Mouse (Mus musculus) cerebellum, adult 18-20 months (tissue): ENCODE results near the gene Col18a1.

Source experiments
- DNase-seq, 2 experiments: peaks; one replicate each; pipeline ENCODE4 v3.0.0; 2021

Gene Col18a1

DNA sequence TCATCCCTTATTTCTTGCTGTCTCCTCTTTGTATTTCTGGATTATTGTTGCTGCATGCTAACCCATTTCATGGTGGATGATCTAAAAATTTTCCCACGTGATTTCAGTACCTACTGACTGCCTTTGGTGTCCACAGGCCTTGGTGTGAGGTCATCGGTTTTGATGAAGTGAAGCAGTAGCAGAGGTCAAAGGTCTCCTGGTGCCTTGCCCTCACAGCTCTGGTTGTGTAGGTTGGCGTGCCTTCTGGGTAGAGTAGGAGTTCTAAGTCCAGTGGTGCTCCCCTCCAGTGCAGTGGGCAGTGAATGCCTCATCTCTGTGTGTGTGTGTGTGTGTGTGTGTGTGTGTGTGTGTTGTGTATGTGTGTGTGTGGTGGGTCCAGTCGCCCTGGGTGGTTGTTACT, 118.2 kb downstream of the Col18a1 start:
- no peak for DNase-seq

DNA sequence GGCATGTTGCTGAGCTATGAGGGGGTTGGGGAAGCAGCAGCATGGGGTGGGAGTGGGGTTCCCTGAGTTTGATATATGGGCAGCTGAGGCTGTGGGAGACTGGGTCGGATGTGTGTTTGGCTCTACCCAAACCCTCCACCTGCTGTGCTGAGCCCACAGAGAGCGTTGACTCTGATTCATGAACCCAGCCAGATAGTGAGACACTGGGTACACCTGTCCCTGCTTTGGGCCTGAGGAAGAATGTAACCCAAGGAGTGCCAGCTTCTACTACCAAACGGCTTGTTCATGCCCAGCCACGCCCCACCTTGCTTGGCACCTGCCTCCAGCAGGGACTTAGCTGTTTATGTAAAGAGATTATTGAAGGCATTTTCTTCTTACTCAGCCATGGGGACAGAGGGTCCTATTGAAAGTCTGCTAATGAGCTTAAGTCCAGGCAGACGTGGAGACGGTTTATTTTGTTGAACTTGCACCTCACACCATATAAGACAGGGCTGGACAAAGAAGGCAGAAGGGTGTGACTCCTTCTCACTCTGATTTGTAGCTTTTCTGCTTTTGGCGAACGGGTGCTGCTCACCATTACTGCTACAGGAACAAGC, 127.7 kb downstream of the Col18a1 start:
- no peak for DNase-seq

DNA sequence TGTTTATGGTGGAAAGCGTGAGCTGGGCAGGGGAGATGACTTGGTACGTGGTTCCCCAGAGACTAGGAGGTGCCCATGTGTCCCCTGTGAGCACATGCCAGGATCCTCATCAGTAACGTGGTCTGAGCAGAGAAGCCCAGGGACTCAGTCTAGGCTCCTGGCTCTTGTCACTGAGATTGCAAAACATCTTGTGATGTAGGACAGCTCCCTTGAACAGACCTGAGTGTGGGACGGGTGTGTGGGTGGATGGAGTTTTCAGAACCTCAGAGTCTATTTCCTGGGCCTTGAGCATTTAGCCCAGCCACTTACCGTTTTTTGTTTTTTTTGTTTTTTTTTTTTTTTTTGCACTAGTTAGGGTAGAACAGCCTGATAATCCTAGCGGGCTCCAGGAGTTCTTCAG, 130.9 kb downstream of the Col18a1 start:
- no peak for DNase-seq

DNA sequence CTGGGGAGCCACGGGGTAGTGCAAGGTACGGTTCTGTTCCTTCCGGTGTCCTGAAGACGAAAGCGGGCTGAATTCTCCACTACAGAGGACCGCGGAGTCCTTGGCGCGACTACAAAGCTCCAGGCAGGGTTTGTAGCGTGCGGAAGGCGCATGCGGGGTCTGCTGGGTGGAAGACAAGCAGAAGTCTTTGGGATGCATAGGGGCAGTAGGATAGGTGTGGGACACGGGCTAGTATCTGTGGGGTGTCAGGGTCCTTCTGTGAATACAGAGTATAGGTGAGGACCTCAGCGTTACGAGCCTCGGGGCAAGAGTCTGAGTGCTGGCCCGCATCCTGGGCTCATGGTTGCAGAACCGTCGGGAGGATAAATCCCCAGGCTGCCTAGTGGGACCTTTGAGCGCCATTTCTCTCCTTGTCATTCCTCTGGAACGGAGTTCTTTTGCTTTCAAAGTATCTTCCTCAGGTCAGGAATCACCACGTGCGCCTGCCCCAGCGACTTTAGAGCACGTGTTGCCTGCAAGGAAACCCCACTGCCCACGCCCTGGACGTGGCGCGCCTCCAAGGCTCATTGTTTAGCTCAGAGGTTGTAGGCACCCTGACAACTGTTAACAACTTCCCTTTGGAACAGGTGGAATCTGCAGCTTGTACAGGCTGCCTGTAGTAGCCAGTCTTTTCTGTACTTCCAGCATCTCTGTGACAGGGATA, 132.9 kb downstream of the Col18a1 start:
- DNase-seq, result peak; percentile 51 to 68

DNA sequence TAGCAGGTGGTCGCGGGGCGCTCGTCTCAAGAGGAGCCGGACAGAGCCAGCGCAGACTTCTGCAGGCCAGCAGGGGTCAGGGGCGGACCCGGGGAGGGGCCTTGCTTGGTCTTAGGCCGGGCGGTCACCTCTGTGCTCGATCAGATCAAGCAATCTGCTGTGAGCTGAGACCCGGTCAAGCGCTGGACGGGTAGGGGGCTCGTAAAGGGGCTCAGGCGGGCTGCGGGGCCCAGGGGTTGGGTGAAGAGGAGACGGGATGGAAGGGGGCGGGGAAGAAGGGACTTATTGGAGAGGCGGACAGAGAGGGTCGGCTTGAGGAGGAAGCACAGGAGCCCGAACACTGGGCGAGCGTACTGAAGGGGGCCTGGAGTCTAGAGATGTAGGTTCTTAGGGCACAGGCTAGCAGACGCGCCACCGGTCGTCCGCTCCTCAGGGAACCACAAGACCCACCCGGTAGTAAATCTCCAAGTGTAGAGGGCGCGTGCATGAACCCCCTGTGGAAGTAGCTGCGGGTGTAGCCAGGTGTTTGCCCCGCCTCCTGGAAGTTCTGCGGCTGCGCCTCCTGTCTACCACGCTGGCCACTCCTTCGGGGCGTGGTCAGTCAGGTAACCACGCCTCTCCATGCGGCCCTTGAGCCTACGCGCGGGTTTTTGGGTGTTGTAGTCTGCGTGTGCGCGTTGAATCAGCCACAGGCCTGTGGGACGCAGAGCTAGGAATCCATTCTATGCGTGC, 133.6 kb downstream of the Col18a1 start:
- DNase-seq, result peak; percentile 98

DNA sequence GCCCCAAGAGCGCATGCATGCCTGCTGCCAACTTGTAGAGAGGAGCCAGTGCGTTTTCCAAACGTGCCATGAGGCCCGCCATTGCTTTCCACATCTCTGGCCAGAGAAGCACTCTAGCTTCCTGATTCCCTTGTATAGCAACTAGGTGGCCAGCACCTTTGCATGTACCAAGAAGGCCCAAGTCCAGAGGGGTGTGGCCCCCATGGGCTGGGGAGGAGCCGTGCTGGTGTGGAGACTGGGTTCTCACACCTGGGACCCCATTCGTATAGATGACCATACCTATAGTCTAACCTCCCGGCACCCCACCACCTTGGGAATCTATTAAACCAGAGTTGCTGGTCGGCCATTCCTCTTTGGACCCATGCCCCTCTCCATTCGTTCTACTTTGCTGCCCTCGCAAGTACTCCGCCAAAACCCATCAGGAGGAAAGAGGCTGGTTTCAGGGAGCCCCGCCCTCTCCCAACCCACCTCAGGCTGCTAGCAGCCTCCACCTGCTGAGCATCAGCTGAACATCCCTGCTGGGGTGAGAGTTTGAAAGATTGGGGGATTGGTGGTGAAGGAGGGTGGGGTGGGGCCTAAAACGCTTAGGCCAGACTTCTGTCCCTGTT, 134.5 kb downstream of the Col18a1 start, which contains the start of gene Slc19a1:
TSS of gene Slc19a1 (plus strand) at position 474 of the 608 bp plus-strand sequence.
- peak; percentile 21 to 27 for DNase-seq

DNA sequence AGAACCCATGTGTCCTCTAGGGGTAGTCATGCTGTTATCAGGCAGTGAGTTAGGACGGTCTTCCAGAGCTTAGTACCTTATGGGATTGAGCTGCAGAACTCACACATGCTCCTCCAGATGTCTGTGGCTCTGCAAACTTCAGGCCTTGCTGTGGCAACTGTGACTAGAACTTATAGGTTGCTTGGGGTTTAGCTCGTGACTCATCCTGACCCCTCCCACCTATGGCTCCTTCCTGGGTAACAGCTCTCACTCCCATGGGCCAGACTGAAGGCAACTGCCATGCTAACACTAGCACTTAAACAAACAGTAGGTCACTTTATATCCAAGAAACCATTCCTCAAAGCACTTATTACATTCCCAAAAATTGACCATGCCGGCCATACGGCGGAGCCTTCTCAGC, 135.7 kb downstream of the Col18a1 start:
- no peak for DNase-seq

DNA sequence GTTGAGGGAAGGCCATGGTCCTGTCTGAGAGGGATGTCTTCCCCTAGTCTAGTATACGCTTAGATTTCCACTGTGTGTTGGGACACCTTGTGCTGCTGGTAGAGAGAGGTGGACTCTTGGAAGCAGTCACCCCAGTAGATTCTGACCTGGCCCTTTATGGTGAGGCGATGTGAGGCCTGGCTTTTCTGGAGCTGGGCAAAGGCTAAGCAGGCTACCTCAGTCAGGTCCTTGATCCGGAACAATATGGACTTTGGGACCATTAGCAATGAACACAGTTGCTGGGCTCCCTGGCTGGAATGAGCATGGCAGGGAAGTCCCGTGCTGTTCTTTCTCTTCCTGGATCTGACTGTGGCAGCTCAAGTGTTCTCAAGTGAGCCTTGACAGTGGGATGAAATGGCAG, 136.6 kb downstream of the Col18a1 start:
- no peak for DNase-seq

DNA sequence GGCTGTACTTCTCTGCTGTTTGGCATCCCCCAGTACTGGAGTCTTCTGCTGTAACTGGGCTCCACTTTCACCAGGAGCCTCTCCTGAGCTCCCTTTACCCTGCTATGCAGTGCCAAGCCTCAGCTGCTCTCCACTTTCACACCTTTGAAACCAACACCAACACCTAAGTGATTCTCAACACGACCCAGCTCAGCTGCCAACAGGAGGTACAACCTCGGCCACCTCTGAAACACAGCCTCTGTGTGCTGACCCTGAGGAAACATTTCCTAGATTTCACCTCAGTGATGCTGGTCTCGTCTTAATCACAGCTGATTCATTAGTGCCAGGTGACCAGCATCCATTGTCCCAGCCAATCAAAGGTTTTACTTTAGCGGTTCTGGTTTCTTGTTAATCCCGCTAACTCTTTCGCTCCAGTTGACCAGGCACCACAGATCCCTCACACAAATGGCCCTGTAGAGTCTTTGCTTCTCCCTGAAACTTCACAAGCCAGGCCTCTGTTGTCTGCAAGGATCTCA, 137.5 kb downstream of the Col18a1 start:
- DNase-seq, result no peak

DNA sequence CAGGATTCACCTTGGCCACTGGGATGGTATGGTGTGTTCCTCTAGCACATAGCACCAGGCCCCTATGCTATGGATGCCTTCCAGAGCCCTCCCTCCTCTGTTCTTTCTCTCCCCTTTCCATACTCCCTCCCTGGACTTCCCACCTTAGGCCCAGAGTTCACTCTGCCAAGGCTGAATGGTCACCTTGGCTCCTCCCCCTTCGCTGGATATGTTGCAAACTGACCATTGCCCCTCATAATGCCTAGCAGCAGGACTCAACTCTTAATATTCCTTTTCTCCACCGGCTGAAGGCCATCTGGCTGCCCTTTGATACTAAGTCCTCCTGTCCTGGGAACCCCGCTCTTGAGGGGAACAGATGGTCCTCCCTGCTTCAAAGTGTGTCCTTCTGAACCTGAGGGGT, 139.4 kb downstream of the Col18a1 start:
- no peak for DNase-seq

DNA sequence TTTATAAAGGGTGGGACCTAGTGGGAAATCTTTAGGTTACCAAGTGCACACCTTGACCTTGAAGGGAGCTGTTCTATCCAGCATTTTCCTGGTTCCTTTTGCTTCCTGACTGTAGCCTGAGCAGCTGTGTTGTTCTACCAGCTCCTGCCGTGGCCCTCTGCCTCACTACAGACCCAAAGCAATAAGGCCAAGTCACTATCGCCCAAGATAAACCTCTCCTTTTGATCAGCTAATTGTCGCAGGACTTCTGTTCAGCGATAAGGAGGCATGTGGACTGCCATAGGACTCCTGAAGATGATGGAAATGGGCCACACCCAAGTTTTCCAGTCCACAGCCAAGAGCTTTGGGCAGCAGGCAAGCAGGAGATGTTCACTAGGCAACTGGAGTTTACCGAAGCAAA, 142.1 kb downstream of the Col18a1 start:
- DNase-seq, result no peak

DNA sequence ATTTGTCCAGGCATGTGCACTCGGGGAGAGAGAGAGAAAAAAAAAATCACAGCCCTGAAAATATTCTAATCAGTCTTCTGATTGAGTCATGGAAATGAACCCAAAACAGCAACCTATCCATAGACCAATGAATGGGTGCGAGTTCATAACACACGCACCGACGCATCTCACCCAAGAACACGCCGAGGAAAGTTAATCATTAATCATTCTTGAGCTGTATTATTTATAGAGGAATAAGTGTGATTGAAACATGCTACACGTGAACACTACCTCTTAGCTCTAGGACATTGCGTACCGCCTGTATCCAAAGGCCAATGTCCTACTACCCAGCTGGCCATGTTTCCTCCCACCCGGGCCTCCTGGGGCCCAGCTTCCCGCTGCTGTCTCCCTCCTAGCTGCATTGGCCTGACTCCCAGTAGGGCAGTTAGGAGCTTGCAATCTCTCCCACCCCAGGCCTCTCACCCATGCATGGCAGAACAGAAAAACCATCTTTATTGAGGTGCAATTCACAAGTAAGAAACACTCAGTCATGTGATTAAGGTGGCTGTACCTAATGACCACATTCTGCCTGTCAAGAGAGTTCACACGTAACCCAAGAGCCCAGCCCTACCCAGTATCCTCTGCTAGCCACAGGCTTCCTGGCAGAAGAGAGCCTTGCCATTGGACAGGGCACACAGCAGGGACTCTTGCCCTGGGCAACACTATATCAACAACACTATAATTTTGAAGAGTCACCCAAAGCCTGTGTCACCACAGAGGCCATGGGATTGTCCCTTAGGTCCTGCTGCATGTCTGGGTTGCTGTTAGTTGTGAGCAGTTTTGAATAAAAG, 143.8 kb downstream of the Col18a1 start:
- no peak for DNase-seq

DNA sequence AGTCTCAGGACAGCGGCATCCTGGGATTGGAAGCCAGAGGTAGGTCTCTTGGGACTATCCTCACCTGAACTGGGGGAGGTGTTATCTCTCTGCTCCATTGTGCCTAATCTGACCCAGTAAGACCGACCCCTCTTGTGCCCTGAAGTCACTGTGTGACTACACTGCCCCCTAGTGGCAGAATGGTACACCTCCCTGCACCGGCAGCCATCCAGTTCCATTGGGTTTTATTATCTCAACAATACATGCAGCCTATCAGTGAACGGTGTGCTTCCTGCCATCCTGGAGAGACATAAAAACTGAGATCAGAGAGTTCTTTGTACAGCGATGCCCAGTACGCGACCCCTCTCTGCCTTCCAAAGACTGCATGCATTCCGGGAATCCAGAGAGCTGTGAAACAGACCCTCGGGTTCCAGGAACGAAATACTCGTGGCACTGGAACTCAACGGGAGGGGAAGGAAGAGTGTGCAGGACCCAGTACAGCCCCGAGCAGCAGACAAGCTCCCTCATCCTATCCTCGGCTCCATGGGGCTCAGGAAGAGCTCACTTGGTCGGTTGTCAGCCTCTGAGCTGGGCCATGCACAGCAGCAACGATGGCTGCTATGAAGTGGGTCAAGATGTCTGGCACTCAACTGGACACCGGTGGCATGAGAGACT, 144.8 kb downstream of the Col18a1 start:
- peak; percentile 86 to 90 for DNase-seq

DNA sequence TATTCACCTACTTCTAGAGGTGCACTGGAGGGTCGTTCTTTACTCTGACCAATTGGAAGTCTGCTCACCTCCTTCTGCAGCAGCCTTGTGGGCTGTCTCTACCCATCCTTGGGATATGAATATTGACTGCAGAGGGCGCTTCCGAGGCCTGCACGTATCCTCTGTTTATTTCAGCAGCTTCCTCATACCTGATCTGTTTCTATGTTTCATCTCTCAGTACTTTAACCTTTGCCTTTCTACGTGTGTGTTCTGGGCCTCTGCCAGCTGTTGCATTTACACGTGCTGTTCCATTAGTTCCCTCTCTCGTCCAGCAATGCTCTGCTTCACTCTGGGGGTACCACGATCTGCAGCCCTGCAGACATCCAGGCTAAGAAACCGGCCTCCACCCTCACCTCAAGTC, 148.7 kb downstream of the Col18a1 start:
- no peak for DNase-seq

DNA sequence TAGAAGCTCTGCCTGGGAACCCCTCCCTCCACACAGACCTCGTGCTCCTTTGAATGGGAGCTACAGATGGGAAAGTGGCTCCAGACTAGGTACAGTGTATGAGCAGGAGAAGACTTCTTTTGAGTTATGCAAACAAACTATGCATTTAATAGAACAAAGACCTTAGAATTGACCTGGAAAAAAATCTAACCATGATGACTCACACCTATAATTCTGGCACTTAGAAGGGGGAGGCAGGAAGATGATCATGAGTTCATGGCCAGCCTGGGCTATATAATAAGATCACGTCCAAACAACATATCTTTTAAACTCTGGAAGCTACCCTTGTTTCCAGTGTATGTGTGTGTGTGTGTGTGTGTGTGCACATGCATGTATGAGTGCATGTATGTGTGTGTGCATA, 149.3 kb downstream of the Col18a1 start:
- no peak for DNase-seq

DNA sequence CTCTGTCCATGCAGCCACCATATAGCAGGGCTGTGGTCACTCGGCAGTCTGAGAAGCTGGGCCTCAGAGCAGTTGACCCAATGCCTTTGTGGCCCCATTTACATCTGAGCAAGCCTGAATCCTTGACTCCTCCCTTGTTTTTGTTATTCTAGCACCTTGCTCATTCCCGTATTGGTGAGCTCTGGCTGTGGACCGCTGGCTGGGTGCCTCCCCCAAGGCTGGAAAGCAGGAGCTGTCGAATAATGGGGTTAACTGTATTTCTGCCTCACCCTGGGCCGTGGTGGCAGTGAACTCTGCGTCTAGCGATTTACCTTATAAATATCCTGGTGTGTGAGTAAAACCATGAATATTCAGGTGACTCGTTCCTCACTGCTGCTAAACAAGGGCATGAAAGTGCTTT, 149.8 kb downstream of the Col18a1 start:
- DNase-seq, result no peak

DNA sequence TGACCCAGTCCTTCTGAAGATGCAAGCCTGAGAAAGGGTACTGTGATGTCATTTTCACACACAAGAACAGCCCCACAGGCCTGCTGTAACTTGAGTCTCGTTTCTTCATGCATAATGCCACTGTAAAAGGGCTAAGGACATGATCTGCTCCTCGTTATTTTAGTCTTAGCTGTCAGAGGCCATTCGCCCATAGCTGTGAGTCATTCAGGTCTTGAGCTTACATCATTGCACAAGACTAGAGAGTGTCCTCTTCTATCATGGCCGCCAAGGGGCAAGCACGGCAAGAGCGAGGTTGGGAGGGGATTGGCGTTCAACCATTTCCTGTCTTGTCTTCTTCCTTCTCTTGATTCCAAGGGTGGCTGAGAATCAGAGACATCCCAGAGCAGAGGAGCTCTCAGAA, 150.3 kb downstream of the Col18a1 start:
- DNase-seq, result no peak

DNA sequence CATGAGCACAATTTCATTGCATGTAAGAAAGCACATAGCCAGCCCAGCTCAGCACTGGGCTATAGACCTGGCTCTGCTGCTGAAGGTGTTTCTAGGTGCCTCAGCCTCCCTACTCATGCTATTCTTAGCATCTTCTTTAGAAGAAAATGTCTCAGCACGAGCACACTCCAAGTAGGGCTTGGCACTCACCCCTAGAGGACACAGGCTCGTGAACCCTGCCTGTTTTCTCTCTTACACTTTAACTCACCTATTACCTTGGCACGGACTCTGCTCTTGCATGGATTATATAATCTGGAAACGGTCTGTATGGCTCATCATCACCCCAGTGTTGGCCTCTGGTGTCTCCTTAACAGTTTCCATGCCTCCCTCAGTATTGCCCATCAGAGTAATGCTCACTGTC, 154.7 kb downstream of the Col18a1 start:
- DNase-seq, result no peak

DNA sequence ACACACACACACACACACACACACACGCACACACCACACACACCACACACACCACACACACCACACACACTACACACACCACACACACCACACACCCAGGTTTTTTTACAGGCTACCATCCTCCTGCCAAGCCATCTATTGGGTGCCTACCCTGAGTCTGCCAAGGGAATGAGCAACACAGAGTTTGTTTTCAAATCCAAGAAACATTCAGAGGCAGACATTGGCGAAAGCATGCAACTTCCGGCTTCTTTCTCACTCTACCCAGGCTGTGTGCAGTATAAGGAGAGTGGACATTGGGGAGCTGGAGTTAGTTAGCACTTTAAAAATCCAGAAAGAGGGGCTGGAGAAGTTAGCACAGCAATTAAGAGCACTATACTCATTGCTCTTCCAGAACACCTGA, 157.7 kb downstream of the Col18a1 start:
- DNase-seq, result peak in 1 of 2 experiments; percentile 46

DNA sequence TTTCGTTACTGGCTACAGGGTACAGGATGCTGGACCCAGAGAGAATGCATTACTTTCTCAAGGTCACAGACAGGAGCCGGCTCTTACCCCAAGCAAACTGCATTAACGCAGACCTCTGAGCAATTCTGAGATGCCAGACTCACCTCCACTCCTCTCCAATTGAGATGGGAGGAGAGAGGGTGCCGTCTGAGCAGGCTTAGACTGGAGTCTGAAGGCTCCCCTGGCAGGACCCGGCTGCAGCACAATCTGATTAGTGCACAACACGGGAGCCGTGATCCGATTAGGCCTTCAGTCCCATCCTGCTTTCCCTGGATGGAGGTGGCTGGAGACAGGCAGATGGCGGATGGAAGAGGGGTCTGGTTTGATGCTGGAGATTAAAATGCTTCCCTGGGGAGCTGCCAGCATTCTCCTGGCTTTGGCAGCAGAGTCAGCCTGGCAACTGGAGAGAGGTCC, 158.2 kb downstream of the Col18a1 start:
- DNase-seq, result peak; percentile 79 to 83

DNA sequence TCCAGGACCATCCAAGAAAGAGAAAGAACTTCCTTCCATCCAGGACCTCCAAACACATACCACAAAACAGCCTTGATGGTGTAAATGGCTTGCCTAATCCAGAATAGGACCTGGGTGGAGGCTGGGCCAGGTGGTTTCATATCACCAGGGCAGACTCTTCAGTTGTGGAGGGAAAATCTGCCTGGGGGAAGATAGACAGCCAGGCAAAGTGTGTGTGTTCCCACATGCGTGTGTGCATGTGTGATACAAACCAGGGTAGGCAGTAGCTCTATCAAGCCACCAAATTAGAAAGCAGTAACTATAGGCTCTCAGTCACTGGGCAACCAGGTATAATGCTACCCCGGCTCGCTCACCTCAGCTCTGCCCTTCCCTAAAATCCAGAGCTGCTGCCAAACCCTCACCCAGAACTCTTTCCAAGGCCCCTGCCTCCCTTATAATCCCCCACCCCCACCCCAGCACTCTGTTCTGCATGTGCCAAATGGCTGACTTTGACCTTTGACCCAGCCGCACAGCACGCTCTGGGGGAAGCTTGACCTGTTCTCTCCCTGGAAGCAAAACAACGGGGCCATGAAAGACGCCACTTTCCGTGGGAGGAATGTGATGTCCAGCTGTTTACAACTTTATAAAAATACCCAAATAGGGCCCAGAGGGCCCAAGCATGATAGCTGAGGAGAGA, 158.8 kb downstream of the Col18a1 start:
- peak in 1 of 2 experiments; percentile 28 for DNase-seq
